Mouse (Mus musculus): ENCODE measurements around the gene Wfdc21. TPM values are rescaled to one million over a fixed set of nuclear protein-coding genes. Genes with fewer than 3 reads are reported as not detected.

The Wfdc21 gene
- total RNA-seq (2021), result not detected

DNA sequence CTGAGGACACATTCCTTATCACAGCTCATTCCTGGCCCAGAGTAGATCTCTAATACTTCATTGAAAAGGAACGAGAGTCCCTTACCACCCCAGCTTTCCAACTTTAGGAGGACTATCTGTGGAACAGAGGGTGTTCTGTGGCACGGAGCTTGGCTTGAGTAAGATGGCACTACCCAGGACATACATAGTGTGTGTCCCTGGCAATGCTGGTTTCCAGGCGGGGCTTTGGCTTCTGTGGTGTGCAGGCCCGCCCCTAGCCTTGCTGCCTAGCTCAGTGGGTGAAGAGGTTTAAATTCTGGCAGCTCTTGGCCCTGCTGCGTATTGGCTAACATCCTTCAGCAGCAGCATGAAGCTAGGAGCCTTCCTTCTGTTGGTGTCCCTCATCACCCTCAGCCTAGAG is at the start of gene Wfdc21:
TSS of gene Wfdc21 (plus strand) at position 260 of the 400 bp plus-strand sequence.
- intact Hi-C loops (cut with DNase I), result no loop called here
- no peak for DNase-seq

GRCm38 (mm10) chr11:83703705-83704104 is 43.0 kb upstream of the Wfdc21 start, which contains the start of gene Wfdc17:
Gene Wfdc17 (plus strand): TSS chr11:83703991.
- intact Hi-C loops (cut with DNase I), result loop anchor here (1.0 kb wide), 1 partner anchor 16 kb away; no protein-coding TSS in a partner anchor
- DNase-seq, result no peak

- no peak for DNase-seq
- intact Hi-C loops (cut with DNase I), result no loop called here
Measured at GRCm38 (mm10) chr11:83708715-83709114, 38.0 kb upstream of the Wfdc21 start, which contains the start of gene Wfdc18. Gene Wfdc18 (plus strand): TSS chr11:83709015.

DNA sequence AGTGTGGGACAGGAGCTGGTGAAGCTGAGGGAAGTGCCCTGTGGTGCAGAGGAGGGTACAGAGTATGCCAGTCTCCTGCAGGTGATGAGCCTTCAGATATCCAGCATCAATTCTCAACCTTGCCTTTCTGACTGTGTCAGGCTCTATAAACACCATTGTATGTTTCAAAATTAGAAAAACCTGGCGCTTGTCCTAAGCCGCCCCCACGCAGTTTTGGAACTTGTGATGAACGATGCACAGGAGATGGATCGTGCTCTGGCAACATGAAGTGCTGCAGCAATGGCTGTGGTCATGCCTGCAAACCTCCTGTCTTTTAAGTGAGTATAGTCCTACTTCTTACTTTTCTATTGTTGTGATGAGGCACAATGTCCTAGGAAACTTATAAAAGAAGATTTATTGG is 37.1 kb upstream of the Wfdc21 start:
- no peak for DNase-seq
- intact Hi-C loops (cut with DNase I), result no loop called here

DNA sequence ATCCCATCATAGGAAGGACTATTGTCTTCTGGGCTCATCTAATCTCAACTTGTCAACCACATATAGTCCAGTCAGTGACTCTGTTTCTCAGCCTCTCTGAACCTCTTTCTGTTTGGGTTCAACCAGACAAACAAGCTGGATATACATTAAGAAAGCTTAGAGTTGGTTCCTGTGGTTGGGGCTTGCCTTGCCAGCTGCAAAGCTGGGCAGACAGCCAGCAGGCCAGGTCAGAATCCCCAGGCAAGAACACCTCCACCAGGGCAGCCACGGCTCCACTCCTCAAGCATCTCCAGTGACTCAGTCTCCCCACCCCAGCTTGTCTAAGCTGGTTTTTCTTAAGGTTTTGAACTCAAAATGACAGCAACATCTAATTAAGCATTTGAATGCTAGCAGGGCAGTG is 34.1 kb upstream of the Wfdc21 start:
- DNase-seq, result no peak
- intact Hi-C loops (cut with DNase I), result no loop called here

GRCm38 (mm10) chr11:83713925-83714324 is 32.8 kb upstream of the Wfdc21 start:
- intact Hi-C loops (cut with DNase I), result no loop called here
- no peak for DNase-seq

DNA sequence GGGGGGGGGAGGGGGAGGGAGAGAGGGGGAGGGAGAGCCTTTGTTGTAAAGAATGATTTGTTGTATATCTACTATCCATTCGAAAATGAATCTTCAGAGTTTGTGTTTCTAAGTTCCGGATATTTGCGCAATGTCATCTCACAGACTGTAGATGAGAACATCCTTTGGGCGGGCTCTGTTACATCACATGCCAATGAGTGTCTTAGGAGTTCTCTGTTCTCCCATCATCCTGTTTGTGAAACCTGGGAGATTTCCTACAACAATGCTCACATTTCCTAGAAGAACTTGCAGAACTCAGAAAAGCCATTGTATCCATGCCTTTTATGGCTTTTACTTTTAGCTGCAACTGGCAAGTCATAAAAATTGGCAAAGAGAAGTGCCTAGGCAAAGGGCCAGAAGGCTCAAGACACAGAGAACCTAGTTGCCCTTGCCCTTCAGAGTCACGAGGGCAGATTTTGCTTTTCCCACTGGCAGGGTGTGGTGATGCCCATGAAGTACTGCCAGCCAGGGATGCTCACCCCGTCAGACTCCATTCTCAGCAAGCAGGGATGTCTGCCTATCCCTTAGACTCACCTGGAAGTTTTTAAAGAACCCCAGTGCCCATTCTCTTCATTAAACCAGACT is 29.6 kb upstream of the Wfdc21 start:
- DNase-seq, result no peak
- intact Hi-C loops (cut with DNase I), result no loop called here

GRCm38 (mm10) chr11:83720766-83721165 is 26.0 kb upstream of the Wfdc21 start:
- intact Hi-C loops (cut with DNase I), result no loop called here
- DNase-seq, result no peak

- no peak for DNase-seq
- intact Hi-C loops (cut with DNase I), result no loop called here
Measured at GRCm38 (mm10) chr11:83728757-83729432, 17.8 kb upstream of the Wfdc21 start.

- DNase-seq, result no peak
- intact Hi-C loops (cut with DNase I), result no loop called here
Measured at GRCm38 (mm10) chr11:83731116-83731515, 15.6 kb upstream of the Wfdc21 start.

DNA sequence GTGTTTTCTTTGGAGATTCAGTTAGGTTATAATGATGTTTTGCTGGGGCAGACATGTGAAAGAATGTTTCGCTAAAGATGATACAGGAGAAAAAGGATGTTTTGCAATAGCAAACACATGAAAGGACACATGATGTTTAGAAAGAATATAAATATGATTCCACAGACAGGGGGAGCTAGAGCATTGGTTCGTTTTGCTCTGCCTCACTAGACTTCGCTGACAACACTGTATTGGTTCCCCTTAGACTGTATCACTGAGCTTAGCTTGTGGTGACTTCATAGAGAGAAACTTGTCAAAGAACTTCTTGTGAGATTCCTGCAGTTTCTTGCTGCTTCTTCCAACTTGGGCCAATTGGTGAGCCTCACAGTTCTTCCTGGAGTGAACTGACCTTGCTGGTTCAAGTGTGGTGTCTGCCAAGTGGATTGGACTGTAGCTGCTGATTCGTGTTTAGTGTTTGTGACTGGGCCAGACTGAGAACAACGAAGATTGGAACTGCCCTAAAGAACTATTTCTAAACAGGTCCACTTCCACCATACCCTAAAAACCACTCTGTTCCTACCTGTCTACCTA is 13.6 kb upstream of the Wfdc21 start:
- intact Hi-C loops (cut with DNase I), result no loop called here
- DNase-seq, result no peak

GRCm38 (mm10) chr11:83734215-83734614 is 12.5 kb upstream of the Wfdc21 start:
- intact Hi-C loops (cut with DNase I), result no loop called here
- no peak for DNase-seq

DNA sequence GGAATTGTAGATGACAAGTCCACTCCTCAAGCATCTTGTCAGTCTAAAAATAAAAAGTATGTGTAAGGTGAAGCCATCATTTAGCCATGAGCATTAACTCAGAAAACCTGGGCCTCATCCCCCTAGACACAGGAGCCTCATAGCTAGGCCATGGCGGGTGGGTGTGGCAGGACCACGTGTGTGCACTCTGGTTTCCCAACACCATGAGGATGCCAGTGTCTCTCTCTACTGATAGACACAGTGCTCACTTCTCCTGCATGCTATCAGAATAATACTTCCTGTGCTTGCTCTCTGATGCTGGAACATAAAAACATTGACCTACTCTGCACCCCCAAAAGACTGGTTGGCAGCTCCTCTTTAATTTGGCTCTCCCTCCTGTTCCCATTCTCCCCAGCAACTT is 10.9 kb upstream of the Wfdc21 start:
- DNase-seq, result no peak
- intact Hi-C loops (cut with DNase I), result no loop called here

GRCm38 (mm10) chr11:83737109-83737558 is 9.6 kb upstream of the Wfdc21 start:
- no peak for DNase-seq
- intact Hi-C loops (cut with DNase I), result no loop called here

DNA sequence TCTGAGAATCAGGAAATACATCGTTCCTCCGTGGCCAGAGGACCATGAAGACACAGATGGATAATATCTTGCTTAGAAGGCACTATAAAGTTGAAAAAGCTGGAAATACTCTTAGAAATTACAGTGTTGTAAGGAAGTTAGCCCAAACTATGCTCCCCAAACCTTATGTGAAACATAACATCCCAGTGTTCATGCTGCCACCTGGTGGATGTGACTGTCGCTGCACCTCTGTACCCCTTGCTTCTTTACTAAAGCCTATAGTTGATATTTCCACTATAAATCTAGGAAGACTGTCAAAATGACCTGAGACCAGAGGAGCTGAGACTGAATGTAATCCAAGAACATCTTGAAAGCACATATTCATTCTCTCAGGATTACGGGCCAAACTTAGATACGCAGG is 7.5 kb upstream of the Wfdc21 start:
- peak; percentile 74 for DNase-seq
- intact Hi-C loops (cut with DNase I), result loop anchor here (1.0 kb wide), 1 partner anchor 183 kb away; no protein-coding TSS in a partner anchor

DNA sequence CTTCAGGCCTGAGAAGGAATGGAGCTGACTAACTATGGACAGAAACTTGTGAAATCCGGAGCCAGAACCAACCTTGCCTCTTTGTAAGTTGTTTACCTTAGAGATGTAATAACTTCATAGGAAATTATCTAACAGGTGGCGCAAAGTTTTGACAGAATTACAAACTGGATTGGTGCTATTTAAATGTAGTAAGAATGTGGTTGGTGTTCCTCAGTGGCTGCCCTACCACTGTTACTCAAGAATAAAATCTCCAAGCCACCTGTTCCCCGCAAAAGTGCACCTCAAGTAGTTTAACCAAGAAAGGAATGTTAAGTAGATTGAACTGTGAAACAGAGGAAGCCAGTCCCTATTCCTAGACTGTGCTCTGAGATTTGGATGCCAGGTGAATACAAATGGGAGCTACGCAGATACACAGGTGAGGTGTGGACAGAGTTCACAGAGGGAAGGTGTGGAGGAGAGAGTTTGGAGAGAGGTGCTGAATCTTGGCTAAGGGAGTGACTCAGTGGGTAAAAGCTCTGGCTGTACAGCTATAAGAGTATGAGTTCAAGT is 6.2 kb upstream of the Wfdc21 start:
- intact Hi-C loops (cut with DNase I), result no loop called here

GRCm38 (mm10) chr11:83741841-83742240 is 4.9 kb upstream of the Wfdc21 start:
- DNase-seq, result no peak
- intact Hi-C loops (cut with DNase I), result no loop called here

More for the DNA sequence above, 6.2 kb upstream of the Wfdc21 start:
- DNase-seq, result no peak

DNA sequence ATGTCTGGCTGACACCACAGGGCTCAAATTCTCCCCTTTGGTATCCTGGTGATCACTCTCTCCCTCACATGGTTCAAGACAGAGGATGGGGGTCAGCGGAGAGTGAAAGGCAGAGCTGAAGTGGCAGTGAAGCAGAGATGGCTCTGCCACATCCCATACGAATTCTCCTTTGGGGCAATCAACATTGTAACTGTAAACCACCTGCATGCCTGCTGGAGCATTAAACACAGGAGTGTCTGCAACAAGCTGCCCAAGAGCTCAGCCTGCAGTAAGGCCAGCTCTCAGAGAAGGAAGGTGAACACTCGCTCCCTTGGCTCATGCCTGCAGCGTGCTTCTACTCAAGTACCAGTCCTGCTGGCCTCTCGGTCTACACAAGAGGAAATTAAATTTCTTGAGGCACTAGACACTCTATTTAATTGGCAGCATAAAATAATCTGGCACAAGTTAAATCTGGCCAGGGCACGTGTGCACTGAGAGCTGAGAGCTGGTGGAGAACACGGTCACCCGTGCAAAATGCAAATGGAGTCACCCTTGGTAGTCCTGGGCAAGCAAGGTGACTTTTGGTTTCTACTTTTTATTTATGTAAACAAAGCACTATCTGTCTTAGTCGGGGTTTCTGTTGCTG is 3.9 kb upstream of the Wfdc21 start:
- intact Hi-C loops (cut with DNase I), result no loop called here

GRCm38 (mm10) chr11:83743525-83743924 is 3.2 kb upstream of the Wfdc21 start:
- DNase-seq, result no peak
- intact Hi-C loops (cut with DNase I), result no loop called here

More for the DNA sequence above, 3.9 kb upstream of the Wfdc21 start:
- no peak for DNase-seq

DNA sequence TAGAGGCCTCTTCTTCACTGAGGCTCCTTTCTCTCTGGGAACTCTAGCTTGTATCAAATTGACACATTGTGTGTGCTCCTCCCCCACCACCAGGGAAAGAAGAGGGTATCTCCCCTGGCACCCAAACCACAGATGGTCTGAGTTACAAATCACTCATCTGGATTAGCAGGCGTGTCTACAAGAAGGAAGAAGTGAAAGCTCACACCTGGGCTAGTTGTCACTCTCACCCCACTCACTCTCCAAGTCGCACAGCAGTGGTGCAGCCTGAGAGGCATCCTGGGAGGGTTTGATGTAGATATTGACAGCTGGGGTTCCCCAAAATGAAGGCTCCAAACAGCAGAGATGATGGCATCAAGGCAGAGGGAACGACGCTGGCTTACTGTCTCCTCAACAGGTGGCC is 588 bp upstream of the Wfdc21 start:
- DNase-seq, result no peak
- intact Hi-C loops (cut with DNase I), result no loop called here
